Comparison of ENCODE assay signal across 8 mouse cellular contexts in the genomic region with DNA sequence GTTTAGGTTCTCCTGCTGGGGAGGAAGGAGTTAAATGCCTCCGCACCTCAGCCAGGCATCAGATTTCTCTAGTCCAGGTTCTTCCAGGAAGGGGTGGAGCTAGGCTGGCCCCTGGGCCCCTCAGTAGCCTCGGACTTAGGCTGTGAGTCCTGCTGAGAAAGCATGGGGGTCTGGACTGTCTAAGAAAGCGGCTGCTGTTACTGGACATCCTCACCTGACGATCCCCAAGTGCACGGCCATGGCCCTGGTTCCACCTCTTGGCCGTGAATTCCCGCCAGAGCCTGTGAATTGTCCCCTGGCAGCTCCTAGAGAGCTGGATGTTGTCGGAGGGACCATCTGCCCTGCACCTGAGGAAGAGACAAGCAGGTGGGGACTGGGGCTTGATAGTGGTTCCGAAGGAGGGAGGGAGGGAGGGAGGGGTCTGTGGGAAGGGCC. TPM values are rescaled to one million over a fixed set of nuclear protein-coding genes. Genes with fewer than 3 reads are reported as not detected.
DNase-seq lines count a peak whose midpoint lies in the region; ATAC-seq and TF ChIP-seq lines count a peak whose summit lies in the region.

A gene (plus strand): TSS at position 87 of the 435 bp plus-strand sequence.

- H3K9ac ChIP-seq in hindbrain, postnatal 0 days (replicated peaks; ENCODE audit: low read length): no peak within 1 kb of the TSS

- H3K27ac ChIP-seq in hindbrain, postnatal 0 days: no peak within 1 kb of the TSS

- 10% methylated on average over 9 of the region's 9 CpGs for WGBS in hindbrain, postnatal 0 days

- H3K4me2 ChIP-seq in hindbrain, postnatal 0 days (ENCODE audit: low read depth, low read length): no peak within 1 kb of the TSS

- no peaks in the 10 kb centered on the region for H3K9me3 ChIP-seq in hindbrain, postnatal 0 days (ENCODE audit: low read length)

- no peak for TF ChIP-seq CTCF in brain, embryonic 14.5 days (IDR thresholded peaks at IDR 0.05; ENCODE audit: borderline replicate concordance, extremely low read depth, insufficient read depth, insufficient read length)
- no peak for TF ChIP-seq CTCF in hindbrain, postnatal 0 days (IDR thresholded peaks at IDR 0.05; ENCODE audit: low read depth)

- H3K27me3 ChIP-seq in hindbrain, postnatal 0 days (ENCODE audit: insufficient read depth, low read length): no peaks in the 10 kb centered on the region

- H3K4me3 ChIP-seq in hindbrain, postnatal 0 days (ENCODE audit: low read length): no peak within 1 kb of the TSS

- no peak for DNase-seq in layer of hippocampus, adult 18-20 months (ENCODE audit: low spot score in 2 of 2)
- no peak for DNase-seq in layer of hippocampus, postnatal 25 days (ENCODE audit: extremely low spot score in 1 of 2, low spot score in 1 of 2)
- DNase-seq in brain, embryonic 14.5 days (ENCODE audit: low read depth): no peak
- DNase-seq in hindbrain, postnatal 0 days (ENCODE audit: low spot score): no peak
- peak; percentile 58 for DNase-seq in mesoderm, embryonic 11.5 days (ENCODE audit: low read depth, low spot score)
- no peak for DNase-seq in left cerebral cortex, adult 9 months (ENCODE audit: low spot score in 2 of 2)
- no peak for DNase-seq in T-cell, adult 2 months (ENCODE audit: low spot score)
- DNase-seq in MN1 (ENCODE audit: low spot score): no peak

- no peaks in the 10 kb centered on the region for H3K4me1 ChIP-seq in hindbrain, postnatal 0 days (ENCODE audit: insufficient read depth, low read length)

- no peak for TF ChIP-seq POLR2A in brain, embryonic 14.5 days (IDR thresholded peaks at IDR 0.05; ENCODE audit: borderline replicate concordance, extremely low read depth, insufficient read depth, insufficient read length, poor library complexity, severe bottlenecking)

- H3K36me3 ChIP-seq in hindbrain, postnatal 0 days (ENCODE audit: insufficient read depth, low read length): no peaks in the 10 kb centered on the region

- ATAC-seq in hindbrain, postnatal 0 days: no peak

RNA-seq across cellular contexts. Expression of the gene that starts here (rescaled TPM):
- 10 to 100 TPM; 10.5 to 10.9 TPM for total RNA-seq in layer of hippocampus, adult 18-20 months (2021)
- total RNA-seq in layer of hippocampus, postnatal 25 days (2021): 10 to 100 TPM in 1 of 2 experiments, 1 to 10 TPM in 1; 6.4 to 13.1 TPM
- 28.5 and 36.3 TPM in 2 replicates for polyA plus RNA-seq in brain, embryonic 14.5 days (2012; rRNA removed)
- total RNA-seq in hindbrain, postnatal 0 days (2014; rRNA removed): 13.2 and 16.5 TPM in 2 replicates
- 11.4 and 12.6 TPM in 2 replicates for polyA plus RNA-seq in hindbrain, postnatal 0 days (2015; fragmentation: Nextera tagmentation; extraction: Ambion mirVana)
